Mouse (Mus musculus): ENCODE results near the gene Fam196a. TPM values are rescaled to one million over a fixed set of nuclear protein-coding genes. Genes with fewer than 3 reads are reported as not detected.

The Fam196a gene
- 0.10 TPM for polyA plus RNA-seq (2017; shearing (Covaris generic))

DNA sequence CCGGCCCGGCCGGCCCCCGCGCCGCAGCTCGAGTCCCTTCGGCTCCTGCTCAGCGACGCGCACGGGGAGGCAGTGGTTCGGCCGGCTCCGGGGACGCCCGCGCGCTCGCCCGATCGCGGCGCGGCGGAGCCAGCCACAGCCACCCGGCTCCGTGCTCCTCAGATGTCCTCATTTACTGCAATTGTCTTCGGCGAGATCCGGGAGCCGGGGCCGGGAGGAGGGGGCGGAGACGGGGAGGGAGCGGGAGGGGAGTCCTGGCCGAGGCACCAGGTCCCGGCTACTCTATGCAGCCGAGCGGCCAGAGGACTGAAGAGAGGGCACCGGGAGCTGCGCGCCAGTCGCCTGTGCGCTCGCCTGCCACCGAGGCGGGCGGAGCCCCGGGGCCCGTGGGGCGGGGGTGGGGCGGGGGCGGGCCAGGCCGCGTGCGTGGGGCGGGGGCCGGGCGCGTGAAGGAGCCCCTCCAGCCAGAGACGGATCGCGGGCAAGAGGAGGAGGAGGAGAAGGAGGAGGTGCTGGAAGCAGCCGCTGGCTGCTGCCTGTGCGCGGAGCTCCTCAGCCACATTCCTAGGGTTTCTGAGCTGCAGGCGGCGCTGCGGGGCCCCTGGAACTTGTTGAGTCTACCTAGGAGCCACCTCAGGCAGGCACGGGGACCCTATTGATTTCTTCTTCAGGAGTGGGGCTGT, at the start of gene Fam196a:
Fam196a (minus strand) TSS at position 504 of the 683 bp plus-strand sequence.

